Mouse (Mus musculus) left cerebral cortex, postnatal 25 days (tissue): Measurements from ENCODE around the gene Tfpt. TPM values are rescaled to one million over a fixed set of nuclear protein-coding genes. Genes with fewer than 3 reads are reported as not detected.

Experiments used
- DNase-seq, 2 experiments: peaks; one replicate each; pipeline ENCODE4 v3.0.0; 2022; ENCODE audit warnings: low spot score in 2 of 2, mixed read lengths in 1 of 2
- intact Hi-C: fragments of 180-260 bp; cut with DNase I; formaldehyde crosslinking; loops from one replicate; pipeline ENCODE4 v1.15.1; 2025
- total RNA-seq, 2 experiments: library from RNA; stranded (reverse); gene quantifications; 2 replicates each; pipeline ENCODE4 v1.2.3; 2021

Tfpt gene
- total RNA-seq = 10 to 100 TPM; 40.6 to 45.0 TPM

GRCm38 (mm10) chr7:3629543-3630477, at the start of gene Tfpt, which contains the start of gene Prpf31:
Tfpt (minus strand) TSS chr7:3629929.
Prpf31 (plus strand) TSS chr7:3629985.
- intact Hi-C loops = loop anchor here (1.0 kb wide), 1 partner anchor 13 kb away; the partner anchor contains the start of gene Ndufa3
- peak; percentile 96 to 98 for DNase-seq

GRCm38 (mm10) chr7:3677342-3677741, 47.6 kb upstream of the Tfpt start, which contains the start of gene Tmc4:
Tmc4 (minus strand) TSS chr7:3677553.
- intact Hi-C loops = loop anchor here (10.0 kb wide), 1 partner anchor 747 kb away; no protein-coding TSS in a partner anchor

DNA sequence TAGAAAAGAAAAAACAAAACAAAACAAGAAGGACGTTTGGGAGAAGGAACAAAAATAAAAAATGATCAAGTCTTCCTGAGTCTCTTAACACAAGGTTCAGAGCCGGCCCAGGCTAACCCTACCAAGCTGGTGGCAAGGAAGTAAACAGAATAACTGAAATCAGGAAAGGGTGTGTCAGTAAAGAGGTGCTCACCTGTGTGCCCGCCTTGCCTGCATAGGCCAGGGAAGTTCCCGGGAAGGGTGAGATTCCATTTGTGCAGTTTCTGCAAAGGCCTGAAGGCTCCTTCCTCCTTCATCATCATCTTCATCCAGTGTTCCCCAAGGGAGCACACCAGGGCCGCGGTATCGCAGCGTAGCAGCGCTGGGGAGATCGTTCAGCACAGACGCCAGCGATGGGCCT, 46.6 kb upstream of the Tfpt start:
- DNase-seq = no peak
- intact Hi-C loops = loop anchor here (10.0 kb wide), 1 partner anchor 748 kb away; no protein-coding TSS in a partner anchor

More at GRCm38 (mm10) chr7:3677342-3677741, 47.6 kb upstream of the Tfpt start, which contains the start of gene Tmc4:
- no peak for DNase-seq

- DNase-seq = no peak
- intact Hi-C loops = loop anchor here (10.0 kb wide), 1 partner anchor 750 kb away; no protein-coding TSS in a partner anchor
These were observed 45.5 kb upstream of the Tfpt start for GRCm38 (mm10) chr7:3675228-3675548.

DNA sequence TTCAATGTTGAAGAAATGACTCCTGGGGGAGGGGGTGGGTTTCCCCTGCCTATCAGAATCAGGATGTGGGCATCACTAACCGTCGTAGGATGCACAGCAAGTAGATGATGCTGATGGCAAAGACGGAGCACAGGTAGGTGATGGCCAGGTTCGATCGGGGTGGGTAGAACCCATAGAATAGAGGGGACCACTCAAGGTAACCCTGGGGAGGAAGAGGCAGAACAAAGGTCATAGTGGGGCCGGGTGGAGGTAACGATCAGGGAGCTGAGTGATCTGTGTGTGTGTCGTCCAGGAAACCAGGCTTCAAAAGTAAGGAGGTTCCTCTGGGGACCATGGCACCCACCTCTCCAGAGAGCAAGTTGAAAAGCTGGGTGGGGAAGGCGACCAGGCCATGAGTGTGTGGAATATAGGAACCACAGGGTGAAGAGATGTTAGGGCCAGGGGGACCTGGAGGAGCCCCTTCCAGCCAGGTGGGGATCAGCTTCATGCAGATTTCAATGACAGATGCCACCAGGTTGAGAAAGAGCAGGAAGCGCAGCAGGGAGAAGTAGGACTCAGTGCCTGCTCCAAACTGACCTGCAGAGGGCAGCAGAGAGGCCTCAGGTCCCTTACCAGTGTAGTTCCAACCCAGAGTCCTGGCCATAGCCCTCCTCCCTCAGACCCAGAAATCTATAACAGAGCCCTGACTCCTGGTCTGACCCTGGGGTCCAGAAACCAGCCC, 44.9 kb upstream of the Tfpt start:
- DNase-seq = peak; percentile 80 to 81
- intact Hi-C loops = loop anchor here (10.0 kb wide), 1 partner anchor 750 kb away; no protein-coding TSS in a partner anchor

DNA sequence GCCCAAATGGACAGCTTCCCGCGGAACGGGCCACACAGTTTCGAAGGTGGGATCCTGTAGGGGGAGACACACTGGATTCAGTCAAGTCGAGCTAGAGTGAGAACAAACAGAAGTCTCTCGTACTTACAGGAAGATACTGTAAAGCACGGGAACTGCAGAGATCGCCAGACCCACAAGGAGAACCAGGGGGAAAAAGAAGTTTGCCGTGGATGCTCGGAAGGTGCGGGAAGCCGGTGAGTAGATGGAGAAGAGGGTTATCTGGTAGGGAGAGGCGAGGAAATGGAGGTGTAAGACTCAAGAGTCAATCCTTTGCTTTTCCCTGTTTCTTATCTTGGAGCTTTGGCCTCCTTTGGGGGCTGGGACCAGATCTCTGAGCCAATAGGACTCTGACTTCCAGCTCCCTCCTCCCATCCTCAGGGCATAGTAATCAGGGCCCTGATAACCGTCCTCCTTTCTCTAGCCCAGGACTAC, 37.2 kb upstream of the Tfpt start:
- intact Hi-C loops = no loop called here

DNA sequence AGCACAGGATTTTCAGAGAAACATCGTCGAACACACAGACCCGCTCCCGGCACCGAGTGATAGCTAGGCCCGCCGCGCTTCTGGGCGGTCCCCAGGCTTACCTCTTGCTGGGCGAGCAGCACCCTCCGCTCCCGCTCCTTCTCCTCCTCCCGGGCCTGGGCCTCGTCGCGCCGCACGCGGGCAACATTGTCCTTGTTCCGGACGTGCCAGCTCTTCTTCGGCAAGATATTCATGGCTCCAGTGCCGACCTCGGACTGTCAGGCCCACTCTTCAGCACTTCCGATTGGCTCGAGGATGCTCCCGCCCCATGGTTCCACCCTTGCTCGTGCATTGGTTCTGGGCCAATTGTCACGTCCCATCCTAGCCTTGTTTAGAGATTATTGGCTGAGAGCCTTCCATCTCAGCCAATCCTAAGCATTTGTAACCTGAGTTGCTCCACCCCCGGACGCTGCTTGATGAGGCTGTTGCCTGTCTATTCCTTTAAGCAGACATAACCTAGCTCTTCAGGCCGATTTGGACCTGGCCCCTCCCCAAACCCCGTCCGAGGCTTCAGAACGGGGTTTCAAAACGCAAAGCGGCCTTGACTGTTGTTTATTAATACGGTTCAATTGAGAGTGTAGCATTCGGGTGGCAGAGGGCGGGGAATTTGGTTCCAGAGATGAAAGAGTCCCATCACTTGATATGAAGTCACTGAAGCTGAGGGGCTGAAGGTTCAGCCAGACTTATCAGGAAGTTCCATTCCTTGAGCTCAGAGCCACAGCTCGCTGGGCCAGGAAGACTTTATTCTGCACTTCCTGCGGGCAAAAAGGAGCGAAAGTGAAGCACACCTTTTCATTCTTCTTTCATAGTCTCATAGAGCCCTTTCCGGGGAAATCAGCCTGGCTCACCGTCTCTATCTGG, 35.7 kb upstream of the Tfpt start, which contains the start of gene Leng1:
Leng1 (minus strand) TSS at position 626 of the 900 bp plus-strand sequence.
- intact Hi-C loops = loop anchor here (1.0 kb wide), 1 partner anchor 20 kb away; the partner anchor contains the start of gene Cnot3
- DNase-seq = peak; percentile 96 to 99

More for the DNA sequence above, 37.2 kb upstream of the Tfpt start:
- no peak for DNase-seq

DNA sequence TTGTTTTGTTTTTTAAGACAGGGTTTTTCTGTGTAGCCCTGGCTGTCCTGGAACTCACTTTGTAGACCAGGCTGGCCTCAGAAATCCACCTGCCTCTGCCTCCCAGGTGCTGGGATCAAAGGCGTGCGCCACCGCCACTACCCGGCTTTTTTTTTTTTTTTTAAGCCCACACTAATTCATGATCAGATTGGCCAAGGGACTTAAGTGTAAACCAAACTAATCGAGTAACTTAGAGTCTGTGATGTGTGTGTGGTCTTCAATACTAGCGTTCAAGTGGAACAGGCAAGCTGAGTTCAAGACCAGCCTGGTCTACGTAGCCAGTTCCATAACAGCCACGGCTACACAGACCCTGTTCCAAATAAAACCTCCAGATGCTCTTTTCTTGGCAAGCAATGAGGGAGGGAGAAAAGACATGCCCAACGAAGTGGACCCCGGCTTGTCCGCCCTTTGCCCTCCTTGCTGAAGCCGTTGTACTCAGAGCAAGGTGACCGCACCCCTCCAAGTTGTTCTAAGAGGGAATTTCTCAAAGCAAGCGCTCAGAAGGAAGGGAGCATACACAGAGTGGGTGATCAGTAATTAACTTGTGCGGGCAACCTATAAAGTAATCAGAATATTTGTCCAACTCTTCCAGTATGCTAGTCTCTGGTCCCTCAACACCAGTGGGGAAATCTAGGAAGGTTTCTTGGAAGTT, 34.9 kb upstream of the Tfpt start:
- no peak for DNase-seq
- intact Hi-C loops = loop anchor here (1.0 kb wide), 1 partner anchor 19 kb away; the partner anchor contains the start of gene Cnot3

- intact Hi-C loops = no loop called here
- DNase-seq = no peak
These were observed 28.8 kb upstream of the Tfpt start for GRCm38 (mm10) chr7:3658578-3658977.

DNA sequence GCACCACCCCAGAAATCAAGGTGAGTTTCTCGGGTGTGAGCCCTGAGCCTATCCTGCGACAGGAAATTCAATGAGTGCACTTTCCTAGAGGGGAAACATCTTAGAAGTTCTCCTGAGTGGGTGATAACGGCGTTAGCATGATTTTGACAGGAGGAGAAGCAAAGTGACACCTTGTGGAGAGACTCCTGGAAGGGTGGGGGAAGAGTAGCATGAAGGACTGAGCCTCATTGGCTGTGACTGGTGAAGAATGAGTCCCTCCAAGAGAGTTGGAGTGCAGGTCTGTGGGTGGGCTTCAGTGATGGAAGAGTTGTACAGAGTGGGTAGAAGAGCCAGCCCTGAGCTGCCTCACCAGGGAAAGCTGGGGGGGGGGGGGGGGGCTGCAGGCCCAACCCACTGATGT, 27.2 kb upstream of the Tfpt start:
- DNase-seq = peak in 1 of 2 experiments; percentile 52
- intact Hi-C loops = no loop called here

GRCm38 (mm10) chr7:3646641-3647040, 16.9 kb upstream of the Tfpt start:
- intact Hi-C loops = no loop called here

DNA sequence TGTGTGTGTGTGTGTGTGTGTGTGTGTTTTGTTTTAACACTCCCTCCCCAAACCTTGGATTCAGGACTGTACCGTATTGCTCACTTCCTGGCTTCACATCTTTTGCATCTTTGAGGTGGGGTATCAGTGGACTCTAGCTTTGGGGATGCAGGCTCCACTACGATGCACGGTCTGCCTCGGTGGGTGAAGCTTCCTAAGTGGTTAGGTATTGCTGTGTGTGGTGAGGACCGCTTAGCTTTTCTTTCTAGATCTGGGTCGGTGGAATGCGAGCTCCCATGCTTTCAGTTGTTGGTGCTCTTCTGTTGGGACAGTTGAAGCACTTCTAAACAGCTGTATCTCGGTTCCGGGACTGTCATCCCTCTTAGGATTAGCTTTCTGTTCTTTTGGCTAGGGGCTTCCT, 16.5 kb upstream of the Tfpt start:
- intact Hi-C loops = no loop called here
- DNase-seq = no peak

More at GRCm38 (mm10) chr7:3646641-3647040, 16.9 kb upstream of the Tfpt start:
- DNase-seq = no peak

DNA sequence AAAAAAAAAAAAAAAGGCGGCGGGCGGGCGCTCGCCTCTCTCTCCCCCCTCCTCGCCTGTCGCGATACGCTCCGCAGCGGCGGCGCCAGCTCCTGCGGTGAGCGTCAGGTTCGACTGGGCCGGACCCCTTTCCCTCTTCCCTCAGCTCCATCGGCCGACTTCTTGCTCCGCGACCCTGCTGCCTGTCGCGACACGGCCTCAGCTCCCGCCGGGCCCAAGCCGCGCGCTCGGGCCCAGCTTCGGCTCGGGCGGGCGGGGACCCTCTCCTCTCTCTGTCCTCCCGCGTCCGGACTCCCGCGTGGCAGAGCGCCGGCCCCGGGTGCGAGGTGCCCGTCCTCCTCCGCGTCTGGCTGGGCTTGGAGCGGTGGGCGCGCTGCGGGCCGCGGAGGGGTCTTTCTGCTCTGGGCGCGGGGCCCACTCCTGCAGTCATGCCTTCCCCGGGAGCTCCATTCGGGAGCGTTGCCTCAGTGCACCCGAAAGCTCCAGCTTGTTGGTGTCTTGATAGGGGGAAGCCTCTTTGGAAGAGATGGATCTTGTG, 15.8 kb upstream of the Tfpt start:
- intact Hi-C loops = loop anchor here (1.0 kb wide), 1 partner anchor 20 kb away; the partner anchor contains the start of gene Leng1
- DNase-seq = peak; percentile 17 to 39

- intact Hi-C loops = loop anchor here (1.0 kb wide), 1 partner anchor 20 kb away; the partner anchor contains the start of gene Leng1
These were observed 15.2 kb upstream of the Tfpt start, which contains the start of gene Cnot3 for GRCm38 (mm10) chr7:3644672-3645487. Cnot3 (plus strand) TSS chr7:3645268.

DNA sequence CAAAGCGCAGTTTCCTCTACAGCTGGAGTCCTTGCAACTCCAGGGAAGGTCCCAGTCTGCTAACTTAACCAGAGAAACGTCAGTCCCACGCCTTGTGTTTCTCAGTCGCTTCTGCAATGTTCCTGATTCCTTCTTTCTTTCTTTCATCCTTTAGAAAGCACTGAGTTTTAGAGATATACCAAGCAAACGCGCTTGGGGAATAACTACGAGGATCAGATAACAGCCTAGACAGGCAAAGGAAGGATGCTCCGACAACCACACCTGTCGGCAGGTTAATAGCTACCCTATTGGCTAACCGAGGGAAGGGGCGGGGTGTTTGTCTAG, 14.6 kb upstream of the Tfpt start:
- DNase-seq = no peak
- intact Hi-C loops = no loop called here

More at GRCm38 (mm10) chr7:3644672-3645487, 15.2 kb upstream of the Tfpt start, which contains the start of gene Cnot3:
- peak; percentile 99 to 100 for DNase-seq

DNA sequence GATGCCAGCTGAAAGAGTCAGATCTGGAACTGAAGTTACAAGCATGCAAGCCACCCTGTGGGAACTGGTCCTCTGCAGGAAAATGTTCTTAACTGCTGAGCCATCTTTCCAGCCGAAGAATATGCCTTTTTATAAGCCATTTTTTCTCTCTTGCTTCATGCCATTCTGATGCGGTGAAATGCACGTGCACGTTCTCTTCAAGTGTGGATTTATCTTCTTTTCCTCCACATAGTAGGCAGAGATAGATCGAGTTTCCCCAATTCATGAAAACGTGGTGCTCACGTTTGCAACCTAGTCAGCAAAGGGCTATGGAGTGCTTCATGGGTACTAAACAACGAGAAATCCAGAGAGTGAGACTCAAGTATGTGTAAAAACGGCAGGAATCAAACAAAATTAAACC, 14.1 kb upstream of the Tfpt start:
- intact Hi-C loops = no loop called here
- no peak for DNase-seq

GRCm38 (mm10) chr7:3643412-3643811, 13.7 kb upstream of the Tfpt start:
- intact Hi-C loops = no loop called here
- DNase-seq = no peak
